Mouse (Mus musculus) hindbrain, embryonic 15.5 days (tissue): Measurements from ENCODE around the gene Usp10. TPM values are rescaled to one million over a fixed set of nuclear protein-coding genes. Genes with fewer than 3 reads are reported as not detected.

Source experiments
- ATAC-seq: fragments of 200-750 bp; cut with Nextera tagmentation; 2 replicates; pipeline ENCODE4 v1.8.0; 2017; ENCODE audit warnings: low read depth, moderate number of reproducible peaks, moderate TSS enrichment; ENCODE audit not compliant: low FRiP score
- H3K27ac ChIP-seq: fragments of 300-500 bp; sonication (generic); replicated peaks from 2 replicates; pipeline ENCODE4 v1.5.1; 2015; ENCODE audit warnings: mild to moderate bottlenecking, inconsistent platforms
- H3K27me3 ChIP-seq: fragments of 300-500 bp; sonication (generic); 2 replicates; pipeline ENCODE4 v1.6.1; 2015; ENCODE audit warnings: control low read depth, inconsistent platforms
- H3K36me3 ChIP-seq: fragments of 300-500 bp; sonication (generic); 2 replicates; pipeline ENCODE4 v1.6.1; 2015; ENCODE audit warnings: control low read depth, inconsistent platforms
- H3K4me1 ChIP-seq: fragments of 300-500 bp; sonication (generic); replicated peaks from 2 replicates; pipeline ENCODE4 v1.6.1; 2015; ENCODE audit warnings: control low read depth, inconsistent platforms
- H3K4me2 ChIP-seq: fragments of 300-500 bp; sonication (generic); 2 replicates; pipeline ENCODE4 v1.6.1; 2015; ENCODE audit warnings: moderate library complexity, mild to moderate bottlenecking, inconsistent platforms
- H3K4me3 ChIP-seq: fragments of 300-500 bp; sonication (generic); 2 replicates; pipeline ENCODE4 v1.5.1; 2015; ENCODE audit warnings: mild to moderate bottlenecking, inconsistent platforms
- H3K9ac ChIP-seq: fragments of 300-500 bp; sonication (generic); 2 replicates; pipeline ENCODE4 v1.6.1; 2015; ENCODE audit warnings: inconsistent platforms
- H3K9me3 ChIP-seq: fragments of 300-500 bp; sonication (generic); 2 replicates; pipeline ENCODE4 v1.6.1; 2016; ENCODE audit warnings: control low read depth, inconsistent platforms
- WGBS: fragments of 180-500 bp; shearing (Covaris S2); methylation state at CpG from one replicate; pipeline ENCODE4 v1.1.7; 2015; 5-methylcytosine and 5-hydroxymethylcytosine counted together
- polyA plus RNA-seq: library from polyadenylated mRNA; unstranded; fragments of >200 nt; fragmentation: Nextera tagmentation; extraction: Ambion mirVana; gene quantifications from 2 replicates; pipeline ENCODE4 v1.2.1, GENCODE M21; 2015

The Usp10 gene
- polyA plus RNA-seq, result 126 and 135 TPM in 2 replicates

DNA sequence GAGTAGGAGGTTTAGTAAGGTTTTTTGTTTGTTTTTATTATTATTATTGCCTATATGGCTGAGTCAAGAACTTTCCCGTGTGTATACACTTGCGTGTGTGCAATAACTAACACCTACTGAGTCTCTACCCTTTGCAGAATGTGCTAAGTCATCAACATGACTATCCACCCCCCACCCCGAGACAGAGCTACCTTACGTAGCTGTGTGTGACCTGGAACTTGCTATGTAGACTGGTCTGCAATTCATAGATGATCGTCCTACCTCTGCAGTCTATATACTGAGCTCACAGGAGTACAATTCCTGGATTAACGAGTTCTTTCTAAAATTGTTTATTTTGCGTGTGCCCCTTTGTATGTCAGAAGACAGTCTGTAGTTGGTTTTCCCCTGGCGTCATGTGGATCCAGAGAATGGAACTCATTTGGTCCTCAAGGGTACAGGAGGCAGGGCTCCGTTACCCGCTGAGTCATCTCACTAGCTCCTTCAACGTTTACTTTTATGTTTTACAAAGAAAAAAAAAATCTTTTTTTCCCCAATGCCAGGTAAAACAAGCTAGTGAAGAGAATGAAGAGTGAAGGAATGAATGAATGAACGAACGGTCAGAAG lies at the start of gene Usp10:
Usp10 (plus strand) TSS at position 417 of the 603 bp plus-strand sequence.
- peak; percentile 23; the same call in 1 of the 2 replicates for ATAC-seq
- Histone ChIP-seq H3K27me3 (no peaks in the 10 kb centered on the region), H3K27ac (peak within 1 kb of the TSS; percentile 95), H3K9me3 (no peaks in the 10 kb centered on the region), H3K36me3 (no peaks in the 10 kb centered on the region), H3K4me1 (peaks cover 41% of the 10 kb centered on the region), H3K9ac (peak within 1 kb of the TSS; percentile 85), H3K4me2 (peak within 1 kb of the TSS; percentile 87), H3K4me3 (peak within 1 kb of the TSS; percentile 83)
- WGBS, result 21% methylated on average over 13 of the region's 13 CpGs

DNA sequence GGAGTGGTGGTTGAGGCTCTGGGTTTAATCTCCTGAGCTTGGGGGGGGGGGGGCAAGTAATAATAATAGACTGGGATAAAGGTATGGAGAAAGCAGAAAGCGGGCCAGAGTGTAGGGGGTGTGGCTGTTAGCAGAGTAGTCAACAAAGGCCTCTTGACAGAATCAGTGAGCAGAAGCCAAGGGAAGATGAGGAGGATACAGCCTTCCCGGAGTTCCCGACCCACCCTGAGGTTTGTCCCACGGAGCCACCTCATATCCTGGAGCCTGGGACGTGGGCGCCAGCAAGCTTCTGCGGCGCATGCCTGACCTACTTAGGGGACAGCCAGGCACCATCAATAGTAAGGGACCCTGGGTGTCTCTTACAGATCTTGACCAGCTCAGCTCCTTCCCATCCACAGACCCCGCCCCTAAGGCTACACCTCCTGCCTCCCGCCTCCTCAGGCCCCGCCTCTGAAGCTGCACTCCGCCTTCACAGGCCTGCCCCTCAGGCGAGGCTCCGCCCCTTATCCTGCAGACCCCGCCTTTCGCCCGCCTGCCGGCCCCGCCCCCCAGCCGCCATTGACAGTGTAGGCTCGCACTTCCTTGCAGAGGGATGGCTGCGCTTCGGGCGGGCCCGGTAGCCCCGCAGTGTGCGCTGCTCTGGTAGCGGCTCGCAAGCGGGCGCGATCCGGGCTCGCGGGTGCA lies 48.3 kb upstream of the Usp10 start, which contains the start of gene Klhl36:
Klhl36 (plus strand) TSS at position 561 of the 684 bp plus-strand sequence.
- peak within 1 kb of the TSS; percentile 59 for H3K27ac ChIP-seq
- peak; percentile 97 for ATAC-seq
- WGBS, result under 1% methylated on average over 35 of the region's 35 CpGs
- H3K27me3 ChIP-seq, result no peaks in the 10 kb centered on the region
- peaks cover 9% of the 10 kb centered on the region for H3K4me1 ChIP-seq
- no peaks in the 10 kb centered on the region for H3K9me3 ChIP-seq
- H3K9ac ChIP-seq, result peak within 1 kb of the TSS; percentile 75
- peak within 1 kb of the TSS; percentile 64 for H3K4me3 ChIP-seq
- H3K4me2 ChIP-seq, result peak within 1 kb of the TSS; percentile 69
- H3K36me3 ChIP-seq, result no peaks in the 10 kb centered on the region

DNA sequence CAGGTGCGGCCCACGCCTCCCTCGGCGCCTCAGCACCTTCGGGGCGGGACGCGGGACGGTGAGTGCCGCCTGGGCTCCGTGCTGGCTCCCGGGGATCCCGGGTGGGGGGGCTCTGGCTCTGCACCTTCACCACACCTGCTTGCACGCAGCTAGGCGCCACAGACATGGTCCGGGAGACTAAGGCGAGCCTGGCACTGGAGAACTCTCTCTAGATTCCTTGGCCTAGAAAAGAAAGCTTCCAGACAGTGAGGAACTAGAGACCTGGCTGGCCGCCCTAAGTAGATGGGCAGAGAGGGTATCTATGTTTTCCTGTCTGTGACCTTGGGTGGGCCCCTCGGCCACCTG lies 47.8 kb upstream of the Usp10 start:
- Histone ChIP-seq H3K4me3 (peak overlapping the region; percentile 64), H3K27me3 (no peaks in the 10 kb centered on the region), H3K9ac (peak overlapping the region; percentile 75), H3K4me1 (peaks cover 9% of the 10 kb centered on the region), H3K27ac (peak overlapping the region; percentile 59), H3K4me2 (peak overlapping the region; percentile 69), H3K9me3 (no peaks in the 10 kb centered on the region), H3K36me3 (no peaks in the 10 kb centered on the region)
- under 1% methylated on average over 19 of the region's 19 CpGs for WGBS
- ATAC-seq, result no peak

DNA sequence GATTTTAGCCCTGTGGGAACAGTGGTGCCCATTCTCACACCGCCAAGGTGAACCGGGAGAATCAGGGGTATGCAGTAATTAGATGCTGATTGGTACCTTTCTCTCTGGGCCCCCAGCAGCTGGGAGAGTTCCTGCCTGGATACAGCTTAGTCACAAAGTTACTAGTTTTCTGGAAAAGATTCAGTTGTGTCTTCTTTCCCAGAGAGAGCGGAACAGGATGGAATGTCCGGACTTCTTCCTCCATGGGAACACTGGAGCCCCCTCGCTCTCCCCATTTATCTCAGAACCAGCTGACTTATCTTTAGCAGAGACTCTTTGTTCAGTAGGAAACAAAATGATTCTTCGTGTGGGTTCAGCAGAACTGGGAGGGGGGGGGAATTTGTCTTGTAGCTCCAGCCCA lies 47.4 kb upstream of the Usp10 start:
- 10% methylated on average over 6 of the region's 6 CpGs for WGBS

DNA sequence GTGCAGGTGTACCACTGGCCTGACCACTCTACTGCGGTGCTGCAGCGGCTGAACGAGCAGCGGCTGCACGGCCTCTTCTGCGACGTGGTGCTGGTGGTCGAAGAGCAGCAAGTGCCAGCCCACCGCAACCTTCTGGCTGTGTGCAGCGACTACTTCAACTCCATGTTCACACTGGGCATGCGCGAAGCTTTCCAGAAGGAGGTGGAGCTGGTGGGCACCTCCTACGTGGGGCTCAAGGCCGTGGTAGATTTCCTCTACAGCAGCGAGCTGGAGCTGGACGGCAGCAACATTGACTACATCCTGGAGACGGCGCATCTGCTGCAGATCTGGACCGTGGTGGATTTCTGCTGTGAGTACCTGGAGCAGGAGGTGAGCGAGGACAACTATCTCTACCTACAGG lies 40.5 kb upstream of the Usp10 start:
- H3K27ac ChIP-seq, result no peak overlapping the region
- H3K27me3 ChIP-seq, result no peaks in the 10 kb centered on the region
- no peaks in the 10 kb centered on the region for H3K4me1 ChIP-seq
- no peak for ATAC-seq
- 84% methylated on average over 20 of the region's 20 CpGs for WGBS
- H3K4me2 ChIP-seq, result no peak overlapping the region
- H3K36me3 ChIP-seq, result peaks cover 31% of the 10 kb centered on the region
- no peaks in the 10 kb centered on the region for H3K9me3 ChIP-seq
- H3K4me3 ChIP-seq, result no peak overlapping the region
- H3K9ac ChIP-seq, result no peak overlapping the region

More for the DNA sequence above, 47.4 kb upstream of the Usp10 start:
- peak overlapping the region; percentile 69 for H3K4me2 ChIP-seq
- no peaks in the 10 kb centered on the region for H3K36me3 ChIP-seq
- H3K4me3 ChIP-seq, result peak overlapping the region; percentile 64
- no peaks in the 10 kb centered on the region for H3K9me3 ChIP-seq
- H3K4me1 ChIP-seq, result peaks cover 9% of the 10 kb centered on the region
- peak overlapping the region; percentile 59 for H3K27ac ChIP-seq
- H3K9ac ChIP-seq, result peak overlapping the region; percentile 75
- no peak for ATAC-seq
- no peaks in the 10 kb centered on the region for H3K27me3 ChIP-seq

DNA sequence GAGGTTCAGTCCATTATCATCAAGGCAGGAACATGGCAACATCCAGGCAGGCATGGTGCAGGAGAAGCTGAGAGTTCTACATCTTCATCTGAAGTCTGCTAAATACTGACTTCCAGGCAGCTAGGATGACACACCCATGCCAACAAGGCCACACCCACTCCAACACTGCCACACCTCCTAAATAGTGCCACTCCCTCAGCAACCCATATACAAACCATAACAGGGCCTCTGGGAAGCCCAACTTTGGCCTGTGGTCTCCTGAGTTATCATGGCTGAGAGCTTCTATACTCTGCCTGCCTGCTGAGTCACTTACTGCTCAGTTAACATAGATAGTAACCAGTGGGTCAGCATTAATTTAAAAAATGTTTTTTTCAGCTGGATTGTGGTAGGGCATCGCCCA lies 37.0 kb upstream of the Usp10 start:
- no peak overlapping the region for H3K27ac ChIP-seq
- H3K9ac ChIP-seq, result no peak overlapping the region
- 98% methylated on average over 1 of the region's 1 CpGs for whole genome bisulfite sequencing
- H3K4me1 ChIP-seq, result no peaks in the 10 kb centered on the region
- no peak for ATAC-seq
- H3K9me3 ChIP-seq, result no peaks in the 10 kb centered on the region
- H3K27me3 ChIP-seq, result no peaks in the 10 kb centered on the region
- H3K4me3 ChIP-seq, result no peak overlapping the region
- H3K36me3 ChIP-seq, result peaks cover 38% of the 10 kb centered on the region
- H3K4me2 ChIP-seq, result no peak overlapping the region

DNA sequence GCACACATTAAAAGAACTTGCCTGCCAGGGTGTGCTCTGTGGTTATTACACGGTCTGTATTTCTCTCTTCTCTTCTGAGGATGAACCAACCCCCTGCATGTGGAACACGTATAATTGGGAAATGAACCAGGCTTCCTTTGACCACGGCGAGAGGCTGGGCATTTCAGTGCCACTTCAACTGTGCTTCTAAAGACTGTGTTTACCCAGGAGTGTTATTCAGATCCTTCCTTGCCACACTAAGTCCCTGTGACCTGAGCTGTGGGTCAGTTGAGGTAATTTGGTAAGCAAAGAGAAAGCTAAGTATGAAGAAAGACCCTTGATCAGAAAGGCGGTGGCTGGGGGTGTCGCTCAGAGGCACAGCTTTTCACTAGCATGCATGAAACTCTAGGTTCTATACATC lies 28.9 kb upstream of the Usp10 start:
- H3K36me3 ChIP-seq, result peaks cover 7% of the 10 kb centered on the region; the same call in 1 of the 2 replicates
- no peak overlapping the region for H3K9ac ChIP-seq
- ATAC-seq, result no peak
- 65% methylated on average over 6 of the region's 6 CpGs for WGBS
- H3K9me3 ChIP-seq, result no peaks in the 10 kb centered on the region
- 0 out of 2 replicates have a peak, but pooled peaks cover 4% of the 10 kb centered on the region for H3K4me1 ChIP-seq
- H3K4me2 ChIP-seq, result no peak overlapping the region
- H3K27ac ChIP-seq, result no peak overlapping the region
- H3K4me3 ChIP-seq, result no peak overlapping the region
- H3K27me3 ChIP-seq, result no peaks in the 10 kb centered on the region

DNA sequence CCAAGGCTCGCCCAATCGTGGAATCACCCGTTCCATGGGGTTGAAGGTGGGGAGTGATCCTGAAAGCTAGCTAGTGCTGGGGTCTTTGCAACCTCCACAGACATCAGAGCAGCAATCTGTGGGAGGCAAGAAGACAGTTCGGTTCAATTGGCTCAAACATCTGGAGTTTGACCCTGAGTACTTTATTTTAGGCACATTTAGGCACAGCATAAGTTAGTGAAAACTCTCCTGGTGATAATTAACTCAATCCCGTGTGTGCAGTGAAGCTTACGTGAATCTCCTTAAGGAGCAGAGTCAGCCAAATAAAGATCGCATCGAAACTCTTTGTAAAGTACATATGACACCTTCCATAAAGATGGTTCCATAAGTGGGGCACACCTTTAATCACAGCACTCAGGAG lies 28.2 kb upstream of the Usp10 start:
- Histone ChIP-seq H3K9me3 (no peaks in the 10 kb centered on the region), H3K4me1 (0 out of 2 replicates have a peak, but pooled peaks cover 4% of the 10 kb centered on the region), H3K4me3 (no peak overlapping the region), H3K27ac (no peak overlapping the region), H3K27me3 (no peaks in the 10 kb centered on the region), H3K36me3 (peaks cover 7% of the 10 kb centered on the region; the same call in 1 of the 2 replicates), H3K4me2 (no peak overlapping the region), H3K9ac (no peak overlapping the region)
- WGBS, result 79% methylated on average over 8 of the region's 8 CpGs
- no peak for ATAC-seq

DNA sequence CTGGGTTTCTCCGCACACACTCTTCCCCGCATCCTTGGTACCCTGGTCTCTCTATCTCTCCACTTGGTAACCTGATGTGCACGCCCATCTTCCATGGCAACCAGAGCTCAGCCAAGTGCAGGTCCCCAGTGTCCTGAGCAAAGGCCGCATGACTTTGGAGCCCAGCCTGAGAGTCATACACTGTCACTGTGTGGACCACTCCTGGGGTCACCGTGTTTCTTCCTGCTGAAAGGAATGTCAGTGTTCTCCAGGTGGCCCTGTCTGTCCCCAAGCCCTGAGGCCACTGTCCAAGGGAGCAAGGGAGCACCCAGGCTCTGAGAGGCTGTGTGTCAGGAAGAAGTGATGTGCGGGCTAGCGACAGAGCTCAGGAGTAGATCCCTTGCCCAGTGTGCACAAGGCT lies 26.9 kb upstream of the Usp10 start:
- H3K4me3 ChIP-seq, result no peak overlapping the region
- 91% methylated on average over 7 of the region's 7 CpGs for WGBS

DNA sequence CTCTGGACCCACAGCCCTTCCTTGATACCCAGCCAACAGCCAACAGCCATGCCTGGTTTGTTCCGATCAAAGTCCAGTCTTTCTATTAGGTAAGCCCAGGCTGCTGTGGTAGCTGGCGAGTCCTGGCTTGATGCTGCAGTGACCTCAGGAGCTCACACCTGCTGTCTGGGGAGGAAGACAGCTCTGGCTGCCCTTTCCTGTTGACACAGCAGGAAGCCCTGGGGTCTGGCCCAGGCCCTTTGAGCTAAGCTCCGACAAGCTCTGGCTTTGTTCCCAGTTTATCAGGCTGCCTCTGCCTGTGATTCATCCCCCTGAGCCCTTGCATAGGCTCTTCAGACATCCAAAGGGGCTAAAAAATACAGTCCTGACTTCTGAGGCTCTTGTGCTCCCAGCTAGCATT lies 24.5 kb upstream of the Usp10 start:
- Histone ChIP-seq H3K9ac (no peak overlapping the region), H3K27ac (no peak overlapping the region), H3K27me3 (no peaks in the 10 kb centered on the region), H3K9me3 (no peaks in the 10 kb centered on the region), H3K4me2 (no peak overlapping the region), H3K4me1 (0 out of 2 replicates have a peak, but pooled peaks cover 4% of the 10 kb centered on the region), H3K4me3 (no peak overlapping the region), H3K36me3 (no peaks in the 10 kb centered on the region)
- 35% methylated on average over 3 of the region's 3 CpGs for WGBS
- peak; percentile 63; the same call in 1 of the 2 replicates for ATAC-seq

More for the DNA sequence above, 26.9 kb upstream of the Usp10 start:
- Histone ChIP-seq H3K27me3 (no peaks in the 10 kb centered on the region), H3K4me1 (0 out of 2 replicates have a peak, but pooled peaks cover 4% of the 10 kb centered on the region), H3K27ac (no peak overlapping the region), H3K9ac (no peak overlapping the region), H3K4me2 (no peak overlapping the region), H3K9me3 (no peaks in the 10 kb centered on the region), H3K36me3 (no peaks in the 10 kb centered on the region)
- ATAC-seq, result no peak

DNA sequence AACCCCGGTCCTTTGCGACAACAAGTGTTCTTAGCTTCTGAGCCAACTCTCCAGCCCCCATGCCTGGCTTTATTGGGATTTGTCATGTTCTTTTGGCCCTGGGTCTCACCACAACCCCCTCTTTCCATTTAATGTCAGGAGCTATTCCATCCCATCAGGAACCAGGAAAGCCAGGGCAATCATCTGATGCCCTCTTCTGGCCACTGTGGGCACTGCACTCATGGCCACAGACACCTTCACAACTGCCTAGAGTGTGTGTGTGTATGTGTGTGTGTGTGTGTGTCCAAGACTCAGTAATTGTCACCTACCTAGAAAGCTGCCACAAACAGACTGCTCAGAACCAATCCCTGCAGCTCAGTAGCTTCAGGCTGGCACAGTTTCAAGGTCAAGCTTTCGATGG lies 23.0 kb upstream of the Usp10 start:
- ATAC-seq, result no peak
- H3K9me3 ChIP-seq, result no peaks in the 10 kb centered on the region
- 86% methylated on average over 3 of the region's 3 CpGs for WGBS

DNA sequence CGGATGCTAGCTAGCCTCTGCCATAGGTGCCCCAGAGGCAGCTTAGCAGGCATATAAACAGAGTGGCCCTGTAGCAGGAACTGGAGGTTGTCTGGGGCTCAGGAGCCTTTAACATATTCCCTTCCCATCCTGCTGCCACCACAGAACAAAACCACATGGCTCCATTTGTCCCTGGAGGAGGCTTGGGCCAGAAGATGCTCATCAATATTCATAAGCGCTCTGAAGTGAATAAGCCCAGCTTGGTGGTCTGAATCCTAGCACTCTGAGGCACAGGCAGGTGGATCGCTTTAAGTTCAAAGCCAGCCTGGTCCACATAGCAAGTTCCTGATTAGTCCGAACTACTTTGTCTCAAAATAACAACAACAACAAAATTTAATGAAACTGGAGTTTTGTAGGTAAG lies 22.1 kb upstream of the Usp10 start:
- 57% methylated on average over 4 of the region's 4 CpGs for WGBS
- ATAC-seq, result no peak
- Histone ChIP-seq H3K4me2 (no peak overlapping the region), H3K27me3 (no peaks in the 10 kb centered on the region), H3K4me1 (0 out of 2 replicates have a peak, but pooled peaks cover 4% of the 10 kb centered on the region), H3K9ac (no peak overlapping the region), H3K4me3 (no peak overlapping the region), H3K9me3 (no peaks in the 10 kb centered on the region), H3K36me3 (no peaks in the 10 kb centered on the region), H3K27ac (no peak overlapping the region)

More for the DNA sequence above, 23.0 kb upstream of the Usp10 start:
- 0 out of 2 replicates have a peak, but pooled peaks cover 4% of the 10 kb centered on the region for H3K4me1 ChIP-seq
- H3K9ac ChIP-seq, result no peak overlapping the region
- H3K36me3 ChIP-seq, result no peaks in the 10 kb centered on the region
- H3K27ac ChIP-seq, result no peak overlapping the region
- H3K4me2 ChIP-seq, result no peak overlapping the region
- H3K27me3 ChIP-seq, result no peaks in the 10 kb centered on the region
- H3K4me3 ChIP-seq, result no peak overlapping the region
